In the genomic region with DNA sequence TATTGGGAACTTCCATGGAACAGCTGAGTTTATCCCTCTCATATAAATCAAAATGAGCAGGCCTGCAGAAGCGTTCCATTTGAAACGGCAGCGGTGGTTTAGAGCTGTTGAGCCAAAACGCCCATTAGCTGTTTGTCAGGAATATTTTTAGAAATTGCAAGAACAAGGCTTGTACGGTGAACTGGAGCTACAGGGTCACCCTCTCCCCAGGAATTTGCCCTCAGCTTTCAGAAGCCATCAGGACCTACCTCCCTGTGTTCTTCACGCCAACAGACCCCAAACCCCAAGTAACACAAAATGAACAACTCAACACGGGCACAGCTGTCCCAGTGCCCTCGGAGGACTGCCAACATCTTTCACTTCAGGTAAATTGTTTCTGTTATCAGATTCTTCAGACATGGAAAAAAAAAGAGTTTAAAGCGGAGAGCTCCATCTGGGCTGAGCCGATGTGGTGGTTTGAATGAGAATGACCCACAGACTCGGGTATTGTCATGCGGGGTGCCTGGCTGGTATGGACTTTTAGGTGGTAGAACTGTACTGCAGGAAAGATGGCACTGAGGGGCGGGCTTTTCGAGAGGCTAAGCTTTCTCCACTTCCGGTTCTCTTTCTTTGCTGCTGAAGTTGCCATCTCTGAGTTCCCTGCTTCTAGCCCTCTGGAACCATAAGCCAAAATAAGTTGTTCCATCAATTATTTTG, we compare ENCODE assay signal across 14 mouse cellular contexts.
A peak's percentile ranks its signal among the peaks of the same experiment; 100 is the strongest.
DNase-seq lines count a peak whose midpoint lies in the region; ATAC-seq lines count a peak whose summit lies in the region.
"Had no signal": no experiment of that assay in that cellular context is flagged by ENCODE, and none has a peak within 500 bp of the region (broad histone marks: within the 10 kb centered on the region; RNA-seq: fewer than 3 reads in every experiment).

No protein-coding gene starts in this region.

- no peaks in the 10 kb centered on the region; the same call in 1 of the 2 replicates for H3K4me1 ChIP-seq in heart, embryonic 11.5 days (ENCODE audit: control insufficient read depth, insufficient read depth, low read length)
- H3K4me1 ChIP-seq in brown adipose tissue, adult 24 weeks (ENCODE audit: control insufficient read depth, insufficient read depth, insufficient read length, low read length): no peaks in the 10 kb centered on the region; the same call in none of the 2 replicates
- H3K4me1 ChIP-seq in limb, embryonic 13.5 days: peaks cover 40% of the 10 kb centered on the region
- H3K4me1 ChIP-seq: forebrain, embryonic 13.5 days; liver, embryonic 12.5 days; midbrain, embryonic 13.5 days had no signal

- WGBS in heart, embryonic 11.5 days (ENCODE audit: insufficient replicate concordance): 66% methylated on average over 15 of the region's 15 CpGs
- WGBS in limb, embryonic 13.5 days: 58% methylated on average over 15 of the region's 15 CpGs

- H3K9me3 ChIP-seq in heart, embryonic 11.5 days (replicated peaks; ENCODE audit: control insufficient read depth, low read length): no peaks in the 10 kb centered on the region
- H3K9me3 ChIP-seq in limb, embryonic 13.5 days: peaks cover 10% of the 10 kb centered on the region; the same call in 1 of the 2 replicates
- H3K9me3 ChIP-seq: forebrain, embryonic 13.5 days; liver, embryonic 12.5 days; midbrain, embryonic 13.5 days had no signal

- DNase-seq in heart, postnatal 14 days: no peak
- DNase-seq in ES-CJ7 (ENCODE audit: low read depth, low spot score): peak; percentile 56
- no peak for DNase-seq in testis, postnatal 10 days (ENCODE audit: low spot score)
- no peak for DNase-seq in ovary, postnatal 10 days (ENCODE audit: low spot score)
- DNase-seq: cerebellum, postnatal 10 days; gastrocnemius, postnatal 14 days; lung, postnatal 10 days had no signal

- H3K4me2 ChIP-seq in heart, embryonic 11.5 days: peak overlapping the region; percentile 39
- 0 out of 2 replicates have a peak overlapping the region, but pooled peaks have one; percentile 4 for H3K4me2 ChIP-seq in limb, embryonic 13.5 days (replicated peaks)
- H3K4me2 ChIP-seq: embryonic facial prominence, embryonic 15.5 days; forebrain, embryonic 13.5 days; liver, embryonic 12.5 days; midbrain, embryonic 13.5 days had no signal

- no peak for ATAC-seq in heart, embryonic 11.5 days (replicated peaks; ENCODE audit: insufficient number of reproducible peaks, low FRiP score, low TSS enrichment)
- ATAC-seq in limb, embryonic 13.5 days (ENCODE audit: low FRiP score, low read depth): no peak
- ATAC-seq: forebrain, embryonic 13.5 days; liver, embryonic 12.5 days; midbrain, embryonic 13.5 days had no signal

- H3K27me3 ChIP-seq in heart, embryonic 11.5 days (ENCODE audit: control insufficient read depth, insufficient read depth, low read length): no peaks in the 10 kb centered on the region
- no peaks in the 10 kb centered on the region for H3K27me3 ChIP-seq in limb, embryonic 13.5 days
- H3K27me3 ChIP-seq: embryonic facial prominence, embryonic 15.5 days; forebrain, embryonic 13.5 days; liver, embryonic 12.5 days; midbrain, embryonic 13.5 days had no signal

- H3K36me3 ChIP-seq in heart, embryonic 11.5 days (ENCODE audit: control insufficient read depth, insufficient read depth, low read length): no peaks in the 10 kb centered on the region
- peaks cover 3% of the 10 kb centered on the region; the same call in 1 of the 2 replicates for H3K36me3 ChIP-seq in limb, embryonic 13.5 days
- H3K36me3 ChIP-seq: embryonic facial prominence, embryonic 15.5 days; liver, embryonic 12.5 days; midbrain, embryonic 13.5 days had no signal

- 0 out of 2 replicates have a peak overlapping the region, but pooled peaks have one; percentile 35 for H3K27ac ChIP-seq in heart, embryonic 11.5 days (ENCODE audit: low read depth, low read length)
- H3K27ac ChIP-seq in brown adipose tissue, adult 24 weeks (replicated peaks; ENCODE audit: low read depth, low read length): no peak overlapping the region
- H3K27ac ChIP-seq in limb, embryonic 13.5 days: no peak overlapping the region
- H3K27ac ChIP-seq: embryonic facial prominence, embryonic 15.5 days; forebrain, embryonic 13.5 days; liver, embryonic 12.5 days; midbrain, embryonic 13.5 days had no signal

- no peak overlapping the region for H3K4me3 ChIP-seq in heart, embryonic 11.5 days (ENCODE audit: low read depth, low read length)
- H3K4me3 ChIP-seq in brown adipose tissue, adult 24 weeks (ENCODE audit: insufficient read depth, low read depth, low read length): peak overlapping the region; percentile 3; the same call in 1 of the 2 replicates
- H3K4me3 ChIP-seq in limb, embryonic 13.5 days: no peak overlapping the region
- H3K4me3 ChIP-seq: embryonic facial prominence, embryonic 15.5 days; forebrain, embryonic 13.5 days; liver, embryonic 12.5 days; midbrain, embryonic 13.5 days had no signal

- intact Hi-C loops in heart, postnatal 14 days (cut with DNase I): no loop called here

- H3K9ac ChIP-seq in heart, embryonic 11.5 days (ENCODE audit: low read depth, low read length): peak overlapping the region; percentile 28; the same call in 1 of the 2 replicates
- H3K9ac ChIP-seq in limb, embryonic 13.5 days: no peak overlapping the region; the same call in 1 of the 2 replicates
- H3K9ac ChIP-seq: embryonic facial prominence, embryonic 15.5 days; forebrain, embryonic 13.5 days; liver, embryonic 12.5 days; midbrain, embryonic 13.5 days had no signal
